Mouse (Mus musculus) limb, embryonic 15.5 days (tissue): Measurements from ENCODE around the gene Calhm2. TPM values are rescaled to one million over a fixed set of nuclear protein-coding genes. Genes with fewer than 3 reads are reported as not detected.

Experiments used
- ATAC-seq: fragments of 200-750 bp; cut with Nextera tagmentation; 2 replicates; pipeline ENCODE4 v1.8.0; 2017; ENCODE audit warnings: low read depth, moderate TSS enrichment; ENCODE audit not compliant: insufficient number of reproducible peaks, low FRiP score, low TSS enrichment
- H3K27ac ChIP-seq: fragments of 300-500 bp; sonication (generic); 2 replicates; pipeline ENCODE4 v1.5.1; 2015; ENCODE audit warnings: moderate library complexity, mild to moderate bottlenecking, inconsistent platforms
- H3K27me3 ChIP-seq: fragments of 300-500 bp; sonication (generic); 2 replicates; pipeline ENCODE4 v1.6.1; 2015; ENCODE audit warnings: inconsistent platforms
- H3K36me3 ChIP-seq: fragments of 300-500 bp; sonication (generic); 2 replicates; pipeline ENCODE4 v1.6.1; 2015; ENCODE audit warnings: inconsistent platforms
- H3K4me1 ChIP-seq: fragments of 300-500 bp; sonication (generic); 2 replicates; pipeline ENCODE4 v1.6.1; 2015; ENCODE audit warnings: inconsistent platforms
- H3K4me2 ChIP-seq: fragments of 300-500 bp; sonication (generic); 2 replicates; pipeline ENCODE4 v1.6.1; 2015; ENCODE audit warnings: mild to moderate bottlenecking, inconsistent platforms
- H3K4me3 ChIP-seq: fragments of 300-500 bp; sonication (generic); 2 replicates; pipeline ENCODE4 v1.5.1; 2015; ENCODE audit warnings: mild to moderate bottlenecking, inconsistent platforms
- H3K9ac ChIP-seq: fragments of 300-500 bp; sonication (generic); 2 replicates; pipeline ENCODE4 v1.6.1; 2015; ENCODE audit warnings: inconsistent platforms
- H3K9me3 ChIP-seq: fragments of 300-500 bp; sonication (generic); 2 replicates; pipeline ENCODE4 v1.6.1; 2016; ENCODE audit warnings: inconsistent platforms
- WGBS: fragments of 180-500 bp; shearing (Covaris S2); methylation state at CpG from one replicate; pipeline ENCODE4 v1.1.7; 2015; 5-methylcytosine and 5-hydroxymethylcytosine counted together
- polyA plus RNA-seq: library from polyadenylated mRNA; unstranded; fragments of >200 nt; fragmentation: Nextera tagmentation; extraction: Ambion mirVana; gene quantifications from 2 replicates; pipeline ENCODE4 v1.2.1, GENCODE M21; 2015

Gene Calhm2
- 13.0 and 13.6 TPM in 2 replicates for polyA plus RNA-seq

- Histone ChIP-seq H3K27me3 (no peaks in the 10 kb centered on the region), H3K36me3 (peaks cover 23% of the 10 kb centered on the region), H3K9me3 (no peaks in the 10 kb centered on the region), H3K4me3 (peak within 1 kb of the TSS; percentile 45), H3K4me1 (peaks cover 35% of the 10 kb centered on the region), H3K4me2 (peak within 1 kb of the TSS; percentile 70), H3K27ac (peak within 1 kb of the TSS; percentile 87), H3K9ac (peak within 1 kb of the TSS; percentile 43)
- WGBS = 5% methylated on average over 28 of the region's 28 CpGs
- ATAC-seq = peak; percentile 61
These were observed at the start of gene Calhm2 for GRCm38 (mm10) chr19:47137771-47138421. Gene Calhm2 (minus strand): TSS chr19:47138294.

GRCm38 (mm10) chr19:47186514-47187275 is 48.6 kb upstream of the Calhm2 start:
- no peak overlapping the region for H3K9ac ChIP-seq
- no peak overlapping the region for H3K4me2 ChIP-seq
- no peak overlapping the region for H3K4me3 ChIP-seq
- no peaks in the 10 kb centered on the region for H3K9me3 ChIP-seq
- ATAC-seq = no peak
- 0 out of 2 replicates have a peak, but pooled peaks cover 7% of the 10 kb centered on the region for H3K4me1 ChIP-seq
- 58% methylated on average over 15 of the region's 15 CpGs for WGBS
- H3K27me3 ChIP-seq = 0 out of 2 replicates have a peak, but pooled peaks cover under 1% of the 10 kb centered on the region
- no peaks in the 10 kb centered on the region for H3K36me3 ChIP-seq
- no peak overlapping the region for H3K27ac ChIP-seq

GRCm38 (mm10) chr19:47184736-47185135 is 46.6 kb upstream of the Calhm2 start:
- peaks cover 17% of the 10 kb centered on the region for H3K27me3 ChIP-seq
- no peak overlapping the region for H3K9ac ChIP-seq
- H3K9me3 ChIP-seq = no peaks in the 10 kb centered on the region
- no peak overlapping the region for H3K4me3 ChIP-seq
- H3K36me3 ChIP-seq = no peaks in the 10 kb centered on the region
- H3K27ac ChIP-seq = no peak overlapping the region
- H3K4me1 ChIP-seq = peaks cover 9% of the 10 kb centered on the region
- no peak overlapping the region for H3K4me2 ChIP-seq
- ATAC-seq = no peak
- WGBS = 29% methylated on average over 4 of the region's 4 CpGs

GRCm38 (mm10) chr19:47184221-47184620 is 46.1 kb upstream of the Calhm2 start:
- no peak overlapping the region for H3K9ac ChIP-seq
- H3K9me3 ChIP-seq = no peaks in the 10 kb centered on the region
- H3K4me2 ChIP-seq = no peak overlapping the region
- H3K4me1 ChIP-seq = peaks cover 14% of the 10 kb centered on the region
- ATAC-seq = no peak
- no peak overlapping the region for H3K4me3 ChIP-seq
- no peak overlapping the region for H3K27ac ChIP-seq
- H3K27me3 ChIP-seq = peaks cover 22% of the 10 kb centered on the region
- H3K36me3 ChIP-seq = no peaks in the 10 kb centered on the region
- WGBS = 52% methylated on average over 8 of the region's 8 CpGs

GRCm38 (mm10) chr19:47180011-47180410 is 41.9 kb upstream of the Calhm2 start:
- Histone ChIP-seq H3K4me2 (peak overlapping the region; percentile 99), H3K27ac (no peak overlapping the region), H3K4me1 (peaks cover 14% of the 10 kb centered on the region), H3K9me3 (no peaks in the 10 kb centered on the region), H3K36me3 (no peaks in the 10 kb centered on the region), H3K4me3 (peak overlapping the region; percentile 69; the same call in 1 of the 2 replicates), H3K27me3 (peaks cover 28% of the 10 kb centered on the region), H3K9ac (no peak overlapping the region)
- no peak for ATAC-seq
- WGBS = 19% methylated on average over 8 of the region's 8 CpGs

- peaks cover 28% of the 10 kb centered on the region for H3K27me3 ChIP-seq
- H3K4me1 ChIP-seq = peaks cover 14% of the 10 kb centered on the region
- no peaks in the 10 kb centered on the region for H3K9me3 ChIP-seq
- WGBS = under 1% methylated on average over 42 of the region's 42 CpGs
- no peak for ATAC-seq
- H3K4me3 ChIP-seq = peak overlapping the region; percentile 69
- H3K9ac ChIP-seq = peak overlapping the region; percentile 63
- no peak overlapping the region for H3K27ac ChIP-seq
- no peaks in the 10 kb centered on the region for H3K36me3 ChIP-seq
- peak overlapping the region; percentile 99 for H3K4me2 ChIP-seq
These were observed 41.2 kb upstream of the Calhm2 start for GRCm38 (mm10) chr19:47179272-47179809.

- peak within 1 kb of the TSS; percentile 69 for H3K4me3 ChIP-seq
- H3K4me1 ChIP-seq = peaks cover 14% of the 10 kb centered on the region
- H3K27ac ChIP-seq = no peak within 1 kb of the TSS
- peaks cover 28% of the 10 kb centered on the region for H3K27me3 ChIP-seq
- peak within 1 kb of the TSS; percentile 63 for H3K9ac ChIP-seq
- H3K4me2 ChIP-seq = peak within 1 kb of the TSS; percentile 99
- no peaks in the 10 kb centered on the region for H3K9me3 ChIP-seq
- H3K36me3 ChIP-seq = no peaks in the 10 kb centered on the region
- ATAC-seq = peak; percentile 74
- WGBS = under 1% methylated on average over 82 of the region's 98 CpGs
These were observed 40.6 kb upstream of the Calhm2 start, which contains the start of gene Neurl1a for GRCm38 (mm10) chr19:47178431-47179271. Gene Neurl1a (plus strand): TSS chr19:47178820.

- Histone ChIP-seq H3K4me2 (peak overlapping the region; percentile 99), H3K27me3 (peaks cover 28% of the 10 kb centered on the region), H3K9me3 (no peaks in the 10 kb centered on the region), H3K36me3 (no peaks in the 10 kb centered on the region), H3K9ac (no peak overlapping the region), H3K4me1 (peaks cover 14% of the 10 kb centered on the region), H3K4me3 (peak overlapping the region; percentile 69), H3K27ac (no peak overlapping the region)
- WGBS = 21% methylated on average over 10 of the region's 10 CpGs
- no peak for ATAC-seq
These were observed 39.9 kb upstream of the Calhm2 start for GRCm38 (mm10) chr19:47178001-47178400.

GRCm38 (mm10) chr19:47176916-47177505 is 38.9 kb upstream of the Calhm2 start:
- Histone ChIP-seq H3K36me3 (no peaks in the 10 kb centered on the region), H3K9ac (no peak overlapping the region), H3K4me2 (no peak overlapping the region), H3K4me1 (peaks cover 14% of the 10 kb centered on the region), H3K27me3 (peaks cover 28% of the 10 kb centered on the region), H3K4me3 (no peak overlapping the region), H3K9me3 (no peaks in the 10 kb centered on the region), H3K27ac (no peak overlapping the region)
- WGBS = 84% methylated on average over 2 of the region's 2 CpGs
- ATAC-seq = no peak

GRCm38 (mm10) chr19:47175472-47175871 is 37.4 kb upstream of the Calhm2 start:
- Histone ChIP-seq H3K4me1 (peaks cover 14% of the 10 kb centered on the region), H3K4me2 (no peak overlapping the region), H3K4me3 (no peak overlapping the region), H3K27ac (no peak overlapping the region), H3K36me3 (no peaks in the 10 kb centered on the region), H3K9me3 (no peaks in the 10 kb centered on the region), H3K9ac (no peak overlapping the region), H3K27me3 (peaks cover 18% of the 10 kb centered on the region)
- ATAC-seq = no peak
- whole genome bisulfite sequencing = 75% methylated on average over 2 of the region's 2 CpGs

GRCm38 (mm10) chr19:47174515-47174914 is 36.4 kb upstream of the Calhm2 start:
- 52% methylated on average over 3 of the region's 3 CpGs for WGBS
- Histone ChIP-seq H3K4me2 (no peak overlapping the region), H3K4me1 (peaks cover 10% of the 10 kb centered on the region), H3K27ac (no peak overlapping the region), H3K9me3 (no peaks in the 10 kb centered on the region), H3K27me3 (peaks cover 8% of the 10 kb centered on the region), H3K4me3 (no peak overlapping the region), H3K36me3 (no peaks in the 10 kb centered on the region), H3K9ac (no peak overlapping the region)
- ATAC-seq = no peak
